Mouse (Mus musculus) layer of hippocampus, postnatal 14 days (tissue): ENCODE results near the gene Tk1. TPM values are rescaled to one million over a fixed set of nuclear protein-coding genes. Genes with fewer than 3 reads are reported as not detected.

Experiments used
- DNase-seq, 2 experiments: peaks; one replicate each; pipeline ENCODE4 v3.0.0; 2021 to 2022; ENCODE audit warnings: low spot score in 2 of 2, mixed read lengths in 1 of 2
- long read RNA-seq, 2 experiments: library from polyadenylated mRNA; stranded (forward); transcript quantifications; one replicate each; pipeline ENCODE4 v2.0.0; 2021
- total RNA-seq, 2 experiments: library from RNA; stranded (reverse); gene quantifications; 2 replicates each; pipeline ENCODE4 v1.2.3; 2021

The Tk1 gene
- 1 to 10 TPM; 1.6 to 3.3 TPM for total RNA-seq
- long read RNA-seq, experiment 1, partial matches to known transcripts: 0 of 2 reads
- long read RNA-seq, experiment 1, other reads (novel, unspliced or antisense): 1 of 2 reads
- long read RNA-seq, experiment 2, partial matches to known transcripts: 0 of 3 reads
- long read RNA-seq, experiment 2, other reads (novel, unspliced or antisense): 1 of 3 reads

- peak in 1 of 2 experiments; percentile 36 for DNase-seq
Measured at GRCm38 (mm10) chr11:117825333-117826101, at the start of gene Tk1, which contains the start of gene Afmid. Gene Tk1, minus strand, starts transcription at chr11:117826092. Gene Afmid, plus strand, starts transcription at chr11:117825924.

- DNase-seq: no peak
Measured at GRCm38 (mm10) chr11:117875681-117876080, 49.8 kb upstream of the Tk1 start.

GRCm38 (mm10) chr11:117874419-117874818 is 48.5 kb upstream of the Tk1 start:
- no peak for DNase-seq

DNA sequence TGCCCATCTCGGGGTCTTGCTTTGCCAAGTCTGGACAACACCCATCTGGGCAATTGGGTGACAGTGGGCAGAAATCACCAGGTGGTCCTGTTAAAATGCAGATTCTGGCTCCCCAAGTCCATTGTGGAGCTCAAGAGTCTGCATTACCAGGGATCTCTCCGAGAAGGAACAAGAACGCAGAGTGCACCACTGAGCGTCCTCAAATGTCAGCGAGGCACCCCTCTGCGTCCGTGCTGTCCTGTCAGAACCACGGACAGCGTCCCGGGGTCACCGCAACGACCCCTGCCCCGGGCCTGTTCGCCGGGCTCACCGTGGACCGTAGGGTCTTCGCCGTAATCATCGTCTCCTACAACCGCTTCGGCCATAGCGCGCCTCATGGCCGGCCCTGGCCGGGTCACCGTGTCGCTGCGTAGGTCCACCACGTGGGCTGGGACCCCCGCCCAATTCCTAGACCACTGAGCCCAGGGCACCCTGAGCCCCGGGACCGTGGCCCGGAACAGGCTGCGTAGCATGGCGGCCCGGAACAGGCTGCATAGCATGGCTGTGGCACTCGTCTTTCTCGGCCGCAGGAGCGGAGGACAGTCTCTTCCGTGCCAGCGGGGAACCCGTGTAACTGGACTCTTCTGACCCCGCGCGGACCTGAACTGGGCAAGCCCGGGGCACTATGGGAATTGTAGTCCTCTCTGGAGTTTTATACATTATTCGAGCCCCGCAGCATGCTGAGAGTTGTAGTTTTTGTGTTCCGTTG is 47.1 kb upstream of the Tk1 start, which contains the start of gene Tha1:
Gene Tha1, minus strand, starts transcription at position 621 of the 748 bp plus-strand sequence.
- peak; percentile 57 to 78 for DNase-seq

- DNase-seq: no peak
Measured at GRCm38 (mm10) chr11:117871911-117872584, 46.2 kb upstream of the Tk1 start.

DNA sequence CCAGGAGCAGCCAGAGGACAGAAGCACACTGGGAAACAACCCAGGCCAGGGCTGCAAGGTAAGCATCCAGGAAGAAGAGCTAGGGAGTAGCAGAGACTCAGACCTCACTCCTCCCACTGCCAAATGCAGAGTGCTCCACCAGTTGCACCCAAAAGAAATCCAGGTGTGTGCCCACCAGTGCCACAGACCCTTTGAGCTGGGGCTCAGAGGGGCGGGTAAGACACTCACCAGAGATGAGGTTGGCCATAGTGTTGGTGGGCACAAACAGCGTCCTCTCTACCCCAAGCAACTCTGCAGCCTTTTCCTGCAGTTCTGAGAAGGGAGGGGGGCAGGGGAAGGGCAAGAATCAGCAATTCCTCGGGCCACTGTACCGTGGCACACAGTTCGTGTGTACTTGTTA is 45.5 kb upstream of the Tk1 start:
- DNase-seq: no peak

DNA sequence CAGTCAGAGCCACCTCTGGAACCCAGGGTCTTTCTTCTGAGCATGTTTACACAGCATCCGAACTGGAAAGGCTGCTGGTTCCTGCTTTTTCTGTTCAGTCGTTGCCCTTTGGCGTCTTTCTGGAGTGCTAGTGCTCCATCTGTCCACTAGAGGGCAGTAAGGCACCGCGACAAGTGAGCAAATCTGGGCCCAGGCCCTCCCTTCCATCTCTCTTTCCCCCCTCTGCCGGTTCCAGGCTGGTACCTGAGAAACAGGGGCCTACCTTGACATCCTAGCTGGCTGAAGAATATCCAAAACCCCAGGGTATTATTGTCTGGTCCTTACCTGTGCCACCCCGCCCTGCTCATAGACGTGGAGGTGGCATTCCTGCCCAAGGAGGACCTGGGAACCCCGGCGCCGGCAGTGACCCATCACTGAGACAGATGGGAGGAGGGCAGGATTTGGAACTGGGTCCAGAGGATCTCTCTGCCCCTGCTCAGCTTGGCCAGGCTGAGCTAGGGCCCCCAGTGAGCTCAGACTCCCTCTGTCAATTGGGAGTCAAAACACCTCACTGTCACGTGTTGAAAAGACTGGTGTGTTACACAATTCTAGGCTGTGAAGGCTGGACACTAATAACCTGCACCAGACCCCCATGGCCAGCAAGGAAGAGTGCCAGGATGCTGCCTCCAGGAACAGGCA is 44.9 kb upstream of the Tk1 start:
- peak; percentile 81 to 91 for DNase-seq

- DNase-seq: no peak
Measured at GRCm38 (mm10) chr11:117865988-117866387, 40.1 kb upstream of the Tk1 start.

- DNase-seq: no peak
Measured at GRCm38 (mm10) chr11:117864805-117865204, 38.9 kb upstream of the Tk1 start.

GRCm38 (mm10) chr11:117863174-117863856 is 37.4 kb upstream of the Tk1 start:
- DNase-seq: no peak

GRCm38 (mm10) chr11:117860601-117861000 is 34.7 kb upstream of the Tk1 start, which contains the start of gene Tmem235:
Gene Tmem235, plus strand, starts transcription at chr11:117860752.
- no peak for DNase-seq

DNA sequence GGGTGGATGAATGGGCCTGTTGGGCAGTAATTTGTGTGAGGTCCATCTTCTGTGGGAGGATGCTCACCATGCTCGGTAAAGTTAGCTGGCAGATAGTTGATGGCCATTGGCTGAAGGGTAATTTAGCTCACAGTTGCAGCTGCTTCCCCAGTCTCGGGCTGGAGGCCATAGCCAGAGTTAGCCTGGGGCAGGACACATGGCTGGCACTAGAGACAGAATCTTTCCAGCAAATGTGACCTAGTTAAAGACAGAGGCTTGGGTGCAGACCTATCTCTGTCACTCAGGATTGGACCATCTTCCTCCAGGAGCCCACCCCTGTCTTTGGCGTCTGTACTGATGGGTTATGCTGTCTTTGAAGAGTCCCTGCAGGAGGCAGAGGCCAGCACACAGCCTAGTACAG is 32.5 kb upstream of the Tk1 start:
- no peak for DNase-seq

DNA sequence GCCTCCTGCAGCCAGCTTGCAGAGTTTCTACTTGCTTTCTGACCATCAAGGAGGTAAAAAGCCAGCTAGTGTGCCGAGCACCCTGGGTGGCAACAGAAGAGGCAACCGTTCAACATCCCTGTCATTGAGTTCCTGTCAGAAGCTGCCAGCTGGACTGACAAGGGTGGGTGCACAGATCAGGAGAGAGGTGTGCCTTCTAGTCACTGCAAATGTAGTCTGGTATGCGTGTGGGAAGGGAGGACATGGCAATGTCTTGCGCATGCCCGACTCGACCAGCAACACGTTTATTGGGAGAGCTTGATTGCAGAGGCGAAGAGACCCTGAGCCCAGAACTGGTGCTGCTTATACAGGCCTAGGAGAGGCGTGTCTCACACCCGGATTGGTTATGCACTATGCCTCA is 31.6 kb upstream of the Tk1 start:
- no peak for DNase-seq

- DNase-seq: no peak
Measured at GRCm38 (mm10) chr11:117855975-117856374, 30.1 kb upstream of the Tk1 start.

DNA sequence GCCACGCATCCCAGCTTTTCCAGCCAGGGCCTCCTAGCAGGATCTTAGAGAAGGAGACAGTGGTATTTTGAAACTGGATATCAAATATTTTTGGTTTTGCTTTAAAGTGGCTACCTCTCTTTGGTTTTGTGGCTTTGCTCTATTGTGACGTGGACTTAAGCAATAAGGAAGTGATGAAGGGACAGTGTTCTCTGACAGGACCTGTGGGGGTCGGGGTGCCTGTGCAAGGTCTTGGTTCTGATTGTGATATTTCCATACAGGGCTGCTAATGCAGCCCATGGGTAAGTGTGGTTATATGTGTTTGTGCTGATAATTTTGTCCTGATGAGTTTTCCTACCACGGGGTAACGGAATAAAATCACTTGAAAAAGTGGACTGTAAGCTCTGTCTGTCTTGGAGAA is 29.5 kb upstream of the Tk1 start:
- no peak for DNase-seq

GRCm38 (mm10) chr11:117854241-117854640 is 28.3 kb upstream of the Tk1 start:
- DNase-seq: no peak

DNA sequence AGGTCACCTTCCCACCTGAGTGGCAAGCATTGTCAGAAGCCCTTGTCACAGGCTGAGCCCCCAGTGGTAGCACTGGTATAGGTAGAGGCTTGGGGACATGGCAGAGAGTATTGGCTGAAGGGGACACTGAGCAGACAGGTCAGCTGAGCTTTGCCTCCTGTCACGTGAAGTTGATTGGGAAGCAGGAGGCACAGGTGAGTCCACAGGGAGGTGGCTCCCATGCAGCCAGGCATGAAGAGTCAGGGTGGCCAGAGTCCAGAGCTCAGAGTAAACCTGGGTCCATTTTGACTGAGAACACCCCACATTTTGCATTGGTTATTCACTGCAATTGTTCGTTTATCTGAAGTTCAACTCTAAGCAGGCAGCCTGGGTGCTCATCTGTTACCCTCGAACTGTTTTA is 27.0 kb upstream of the Tk1 start:
- no peak for DNase-seq

DNA sequence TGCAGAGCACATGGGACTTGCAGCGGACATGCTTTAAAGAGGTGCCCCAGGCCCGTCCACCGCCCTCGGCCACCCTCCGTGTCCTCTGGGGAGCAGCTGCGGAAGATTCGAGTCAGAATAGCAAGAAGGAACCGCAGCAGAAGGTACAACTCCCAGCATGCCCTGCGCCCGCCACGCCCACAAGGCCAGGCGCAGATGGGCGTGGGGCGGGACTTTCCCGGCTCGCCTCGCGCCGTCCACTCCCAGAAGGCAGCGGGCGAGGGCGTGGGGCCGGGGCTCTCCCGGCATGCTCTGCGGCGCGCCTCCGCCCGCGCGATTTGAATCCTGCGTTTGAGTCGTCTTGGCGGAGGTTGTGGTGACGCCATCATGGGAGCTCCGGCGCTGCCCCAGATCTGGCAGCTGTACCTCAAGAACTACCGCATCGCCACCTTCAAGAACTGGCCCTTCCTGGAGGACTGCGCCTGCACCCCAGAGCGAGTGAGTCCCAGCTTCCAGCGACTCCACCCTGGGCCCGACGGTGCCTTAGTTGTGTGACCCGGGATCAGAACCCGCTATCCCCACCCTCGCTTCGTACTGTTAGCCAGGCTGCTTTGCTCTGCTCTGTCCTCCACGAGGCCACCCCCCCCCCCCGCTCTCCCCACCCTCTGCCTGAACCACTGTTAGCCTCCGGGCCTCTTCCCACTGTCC is 23.2 kb upstream of the Tk1 start, which contains the start of gene Birc5:
Gene Birc5, plus strand, starts transcription at position 267 of the 687 bp plus-strand sequence.
- DNase-seq: peak; percentile 92 to 96

DNA sequence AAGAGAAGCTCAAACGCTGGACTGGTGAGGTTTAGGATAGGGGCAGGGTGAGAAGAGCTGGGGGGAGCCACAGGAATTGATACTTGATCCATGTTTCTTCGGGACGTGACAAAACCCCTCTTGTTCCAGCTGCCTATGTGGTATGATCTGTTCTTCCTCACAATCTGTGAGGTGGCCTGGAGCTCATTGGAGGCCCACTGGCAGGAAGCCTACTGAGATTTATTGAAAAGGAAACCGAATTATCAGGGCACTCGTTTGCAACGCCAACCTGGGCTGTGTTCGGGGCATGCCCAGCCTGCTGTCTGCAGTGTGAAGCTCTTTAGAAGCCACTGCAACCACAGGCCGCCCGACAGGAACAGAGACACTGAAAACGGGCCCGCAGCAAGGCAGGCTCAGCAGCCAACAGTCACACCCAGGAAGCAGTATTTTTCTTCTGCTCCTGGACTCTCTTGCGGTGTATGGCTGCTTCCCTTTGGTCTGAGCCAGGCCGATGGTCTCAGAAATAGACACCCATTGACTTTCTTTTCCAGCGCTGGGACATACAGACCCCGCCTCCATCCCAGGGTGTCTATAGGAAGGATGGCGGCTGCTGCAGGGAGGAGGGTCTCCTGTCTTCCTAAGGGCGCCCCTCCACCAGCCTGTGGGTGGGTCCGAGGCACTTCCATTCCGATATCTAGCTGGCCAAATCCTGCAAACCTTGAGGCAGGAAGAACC is 22.5 kb upstream of the Tk1 start:
- peak in 1 of 2 experiments; percentile 49 for DNase-seq
